Comparison of ENCODE assay signal across 9 mouse cellular contexts in the genomic region with DNA sequence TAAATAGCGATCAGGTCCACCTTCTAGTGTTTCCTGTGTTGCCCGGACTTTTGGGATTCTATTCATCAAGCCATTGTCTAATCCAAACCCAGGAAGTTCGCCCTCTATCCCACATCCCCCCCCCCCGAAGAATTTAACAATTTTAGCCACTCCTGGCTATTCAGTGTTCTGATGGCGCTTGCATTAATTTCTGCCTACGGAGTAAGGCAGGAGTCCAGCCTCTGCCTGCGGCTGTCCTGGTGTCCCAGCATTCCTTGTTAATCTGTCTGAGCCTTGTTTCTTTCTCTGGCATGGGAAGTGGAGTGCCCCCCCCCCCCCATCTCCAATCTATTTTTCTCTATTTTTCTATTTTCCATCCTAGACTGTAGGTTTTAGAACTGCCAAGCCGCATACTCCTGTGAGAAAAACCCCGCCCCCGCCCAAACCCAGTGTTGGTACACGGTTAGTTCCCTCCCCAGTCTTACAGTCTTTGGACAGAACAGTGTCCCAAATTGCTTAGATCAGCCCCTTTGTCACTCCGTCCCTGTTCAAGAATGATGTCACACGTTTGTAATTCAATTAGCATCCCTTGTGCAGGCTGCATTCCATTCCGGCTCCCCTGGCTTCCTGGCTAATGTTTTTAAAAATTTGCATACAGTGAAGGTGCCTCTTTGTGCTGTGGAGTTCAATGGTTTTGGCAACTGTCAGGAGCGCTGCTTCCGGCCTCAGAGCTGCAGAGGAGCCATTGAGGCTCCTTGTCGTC. TPM values are rescaled to one million over a fixed set of nuclear protein-coding genes. Genes with fewer than 3 reads are reported as not detected.
DNase-seq lines count a peak whose midpoint lies in the region; ATAC-seq and TF ChIP-seq lines count a peak whose summit lies in the region.
"Had no signal": no experiment of that assay in that cellular context is flagged by ENCODE, and none has a peak within 500 bp of the region (broad histone marks: within the 10 kb centered on the region; RNA-seq: fewer than 3 reads in every experiment).

No protein-coding gene starts in this region.

- WGBS in forebrain, embryonic 16.5 days, result 2% methylated on average over 17 of the region's 17 CpGs
- 38% methylated on average over 17 of the region's 17 CpGs for WGBS in kidney, embryonic 16.5 days
- 17% methylated on average over 17 of the region's 17 CpGs for WGBS in neural tube, embryonic 14.5 days

- H3K4me2 ChIP-seq in forebrain, embryonic 16.5 days (ENCODE audit: low read length), result peak overlapping the region; percentile 33
- peak overlapping the region; percentile 26 for H3K4me2 ChIP-seq in kidney, embryonic 16.5 days (replicated peaks; ENCODE audit: low read depth, low read length)
- peak overlapping the region; percentile 30; the same call in 1 of the 2 replicates for H3K4me2 ChIP-seq in neural tube, embryonic 14.5 days (ENCODE audit: low read depth, low read length)

- no peak for TF ChIP-seq POLR2A in ES-Bruce4 (IDR thresholded peaks at IDR 0.05; ENCODE audit: insufficient read depth, low read length)

- H3K36me3 ChIP-seq in ES-Bruce4 (ENCODE audit: control insufficient read depth, insufficient read depth, low read length, poor library complexity, severe bottlenecking), result no peaks in the 10 kb centered on the region
- H3K36me3 ChIP-seq in forebrain, embryonic 16.5 days (ENCODE audit: control insufficient read depth, insufficient read depth), result no peaks in the 10 kb centered on the region
- H3K36me3 ChIP-seq in kidney, embryonic 16.5 days (ENCODE audit: insufficient read depth, low read length), result no peaks in the 10 kb centered on the region
- no peaks in the 10 kb centered on the region for H3K36me3 ChIP-seq in neural tube, embryonic 14.5 days (ENCODE audit: control insufficient read depth, insufficient read depth, low read length)

- peak; percentile 81 for TF ChIP-seq EP300 in ES-Bruce4 (IDR thresholded peaks at IDR 0.05; ENCODE audit: insufficient read depth, low read depth, low read length)

- H3K27ac ChIP-seq in ES-Bruce4 (ENCODE audit: insufficient read depth, low read length), result peak overlapping the region; percentile 33
- peak overlapping the region; percentile 61 for H3K27ac ChIP-seq in forebrain, embryonic 16.5 days (ENCODE audit: low read length)
- H3K27ac ChIP-seq in kidney, embryonic 16.5 days (ENCODE audit: low read length), result no peak overlapping the region
- H3K27ac ChIP-seq in neural tube, embryonic 14.5 days (ENCODE audit: low read depth, low read length), result peak overlapping the region; percentile 55; the same call in 1 of the 2 replicates
- H3K27ac ChIP-seq: left cerebral cortex, adult 2 months had no signal

- H3K27me3 ChIP-seq in ES-Bruce4 (ENCODE audit: control insufficient read depth, insufficient read depth, low read length, poor library complexity, severe bottlenecking), result no peaks in the 10 kb centered on the region
- no peaks in the 10 kb centered on the region for H3K27me3 ChIP-seq in forebrain, embryonic 16.5 days (replicated peaks; ENCODE audit: control insufficient read depth, insufficient read depth, low read length)
- no peaks in the 10 kb centered on the region for H3K27me3 ChIP-seq in kidney, embryonic 16.5 days (ENCODE audit: insufficient read depth, low read length)
- H3K27me3 ChIP-seq in neural tube, embryonic 14.5 days (ENCODE audit: control insufficient read depth, insufficient read depth, low read length), result no peaks in the 10 kb centered on the region

- H3K4me3 ChIP-seq in ES-Bruce4 (ENCODE audit: low read depth, low read length), result no peak overlapping the region
- H3K4me3 ChIP-seq in forebrain, embryonic 16.5 days (replicated peaks; ENCODE audit: low read length), result no peak overlapping the region
- H3K4me3 ChIP-seq in kidney, embryonic 16.5 days (ENCODE audit: low read length), result no peak overlapping the region
- H3K4me3 ChIP-seq in neural tube, embryonic 14.5 days (ENCODE audit: low read depth, low read length), result no peak overlapping the region
- H3K4me3 ChIP-seq: left cerebral cortex, adult 2 months had no signal

- DNase-seq in cerebellum, adult 11-12 months, result peak; percentile 28
- no peak for DNase-seq in cerebellum, adult 11 months
- no peak for DNase-seq in liver
- no peak for DNase-seq in adrenal gland, postnatal 14 days

- H3K9ac ChIP-seq in ES-Bruce4 (ENCODE audit: low read depth, poor library complexity, severe bottlenecking), result no peak overlapping the region
- H3K9ac ChIP-seq in forebrain, embryonic 16.5 days (replicated peaks; ENCODE audit: low read depth, low read length), result peak overlapping the region; percentile 9; the same call in 1 of the 2 replicates
- no peak overlapping the region for H3K9ac ChIP-seq in kidney, embryonic 16.5 days (replicated peaks; ENCODE audit: low read length)
- H3K9ac ChIP-seq in neural tube, embryonic 14.5 days (replicated peaks; ENCODE audit: low read depth, low read length), result no peak overlapping the region

- H3K4me1 ChIP-seq in ES-Bruce4 (ENCODE audit: control insufficient read depth, insufficient read depth, low read length), result no peaks in the 10 kb centered on the region
- H3K4me1 ChIP-seq in forebrain, embryonic 16.5 days (replicated peaks; ENCODE audit: control insufficient read depth, insufficient read depth, low read length), result peaks cover 9% of the 10 kb centered on the region
- peaks cover 6% of the 10 kb centered on the region for H3K4me1 ChIP-seq in kidney, embryonic 16.5 days (ENCODE audit: insufficient read depth, low read length)
- H3K4me1 ChIP-seq in neural tube, embryonic 14.5 days (ENCODE audit: control insufficient read depth, insufficient read depth, low read length), result no peaks in the 10 kb centered on the region

- ATAC-seq in forebrain, embryonic 16.5 days, result peak; percentile 91
- ATAC-seq in kidney, embryonic 16.5 days (ENCODE audit: low FRiP score, low TSS enrichment), result peak; percentile 75
- ATAC-seq in neural tube, embryonic 14.5 days (ENCODE audit: low read depth), result peak; percentile 93

- no peaks in the 10 kb centered on the region for H3K9me3 ChIP-seq in ES-Bruce4 (replicated peaks; ENCODE audit: control insufficient read depth, insufficient read depth, low read length, poor library complexity, severe bottlenecking)
- no peaks in the 10 kb centered on the region for H3K9me3 ChIP-seq in forebrain, embryonic 16.5 days (ENCODE audit: control insufficient read depth, low read length)
- H3K9me3 ChIP-seq in kidney, embryonic 16.5 days (ENCODE audit: low read length), result no peaks in the 10 kb centered on the region
- no peaks in the 10 kb centered on the region for H3K9me3 ChIP-seq in neural tube, embryonic 14.5 days (ENCODE audit: control insufficient read depth, low read length)

- TF ChIP-seq CTCF in ES-Bruce4 (IDR thresholded peaks at IDR 0.05; ENCODE audit: low read depth, low read length), result no peak

RNA-seq across cellular contexts. Expression of a gene that starts 15.4 kb away (rescaled TPM):
- polyA plus RNA-seq in ES-Bruce4 (2011; ENCODE audit: insufficient read depth, insufficient read length, low read depth, missing spikeins), result not detected in 2 replicates
- not detected in 2 replicates for polyA plus RNA-seq in forebrain, embryonic 16.5 days (2015; fragmentation: Nextera tagmentation; extraction: Ambion mirVana)
- 0.27 TPM in 1 of 2 replicates, not detected in the other for polyA plus RNA-seq in kidney, embryonic 16.5 days (2015; fragmentation: Nextera tagmentation; extraction: Ambion mirVana)
- not detected in 2 replicates for polyA plus RNA-seq in neural tube, embryonic 14.5 days (2014; fragmentation: Nextera tagmentation; extraction: Ambion mirVana)
- total RNA-seq in adrenal gland, postnatal 14 days (2021), result not detected in 2 replicates
- total RNA-seq: left cerebral cortex, adult 2 months had no signal

RNA-seq across cellular contexts. Expression of a gene that starts 44.1 kb away (rescaled TPM):
- 14.6 and 18.5 TPM in 2 replicates for polyA plus RNA-seq in ES-Bruce4 (2011; ENCODE audit: insufficient read depth, insufficient read length, low read depth, missing spikeins)
- 15.6 and 17.7 TPM in 2 replicates for polyA plus RNA-seq in forebrain, embryonic 16.5 days (2015; fragmentation: Nextera tagmentation; extraction: Ambion mirVana)
- polyA plus RNA-seq in kidney, embryonic 16.5 days (2015; fragmentation: Nextera tagmentation; extraction: Ambion mirVana), result 24.1 and 25.7 TPM in 2 replicates
- polyA plus RNA-seq in neural tube, embryonic 14.5 days (2014; fragmentation: Nextera tagmentation; extraction: Ambion mirVana), result 22.6 and 23.8 TPM in 2 replicates
- total RNA-seq in adrenal gland, postnatal 14 days (2021), result 8.3 and 12.9 TPM in 2 replicates

RNA-seq across cellular contexts. Expression of a gene that starts 57.6 kb away (rescaled TPM):
- 4.1 and 4.4 TPM in 2 replicates for polyA plus RNA-seq in ES-Bruce4 (2011; ENCODE audit: insufficient read depth, insufficient read length, low read depth, missing spikeins)
- 23.3 and 25.6 TPM in 2 replicates for polyA plus RNA-seq in forebrain, embryonic 16.5 days (2015; fragmentation: Nextera tagmentation; extraction: Ambion mirVana)
- polyA plus RNA-seq in kidney, embryonic 16.5 days (2015; fragmentation: Nextera tagmentation; extraction: Ambion mirVana), result 36.3 and 38.9 TPM in 2 replicates
- 17.7 and 18.2 TPM in 2 replicates for polyA plus RNA-seq in neural tube, embryonic 14.5 days (2014; fragmentation: Nextera tagmentation; extraction: Ambion mirVana)
- total RNA-seq in adrenal gland, postnatal 14 days (2021), result 13.7 and 26.8 TPM in 2 replicates
